Mouse (Mus musculus) thymus, adult 2 months (tissue): Measurements from ENCODE around the gene Vamp4. TPM values are rescaled to one million over a fixed set of nuclear protein-coding genes. Genes with fewer than 3 reads are reported as not detected.
A peak's percentile ranks its signal among the peaks of the same experiment; 100 is the strongest.

ENCODE experiments used
- DNase-seq: peaks from one replicate; pipeline ENCODE4 v3.0.0; 2021
- H3K27ac ChIP-seq: fragments of 200-500 bp; 2 replicates; pipeline ENCODE4 v1.5.1; 2012; ENCODE audit warnings: low read length, control low read depth; ENCODE audit not compliant: control insufficient read depth, insufficient read depth
- H3K27me3 ChIP-seq: fragments of 200-500 bp; 2 replicates; pipeline ENCODE4 v1.6.1; 2012; ENCODE audit warnings: mild to moderate bottlenecking, low read length, moderate library complexity, mixed read lengths; ENCODE audit not compliant: control insufficient read depth, insufficient read depth
- H3K36me3 ChIP-seq: fragments of 200-500 bp; 2 replicates; pipeline ENCODE4 v1.6.1; 2012; ENCODE audit warnings: mild to moderate bottlenecking, low read length, moderate library complexity; ENCODE audit not compliant: control insufficient read depth, insufficient read depth
- H3K4me1 ChIP-seq: fragments of 200-500 bp; replicated peaks from 2 replicates; pipeline ENCODE4 v1.6.1; 2012; ENCODE audit warnings: low read length; ENCODE audit not compliant: control insufficient read depth, insufficient read depth
- H3K4me3 ChIP-seq: fragments of 200-500 bp; 2 replicates; pipeline ENCODE4 v1.5.1; 2012; ENCODE audit warnings: mild to moderate bottlenecking, low read length, control low read depth, moderate library complexity; ENCODE audit not compliant: control insufficient read depth, insufficient read depth
- CTCF ChIP-seq: fragments of 200-500 bp; IDR thresholded peaks from 2 replicates; pipeline ENCODE4 v1.5.1; 2012; ENCODE audit warnings: mild to moderate bottlenecking, control low read depth, low read length, moderate library complexity, borderline replicate concordance; ENCODE audit not compliant: control insufficient read depth, poor library complexity, insufficient read depth; ENCODE audit errors: extremely low read depth
- POLR2A ChIP-seq: fragments of 200-500 bp; IDR thresholded peaks from 2 replicates; pipeline ENCODE4 v1.6.1; 2012; ENCODE audit warnings: mild to moderate bottlenecking, low read length, control low read depth, moderate library complexity; ENCODE audit not compliant: control insufficient read depth, poor library complexity, insufficient read depth; ENCODE audit errors: extremely low read depth
- WGBS: fragments of 180-500 bp; shearing (Covaris S2); methylation state at CpG from one replicate; pipeline ENCODE4 v1.1.7; 2018; 5-methylcytosine and 5-hydroxymethylcytosine counted together
- polyA plus RNA-seq: library from polyadenylated mRNA; depleted of rRNA; stranded (reverse); fragments of >200 nt; gene quantifications from 2 replicates; pipeline ENCODE4 v1.2.3, GENCODE M21; 2012

The Vamp4 gene
- polyA plus RNA-seq, 1 experiment = 21.4 TPM

DNA sequence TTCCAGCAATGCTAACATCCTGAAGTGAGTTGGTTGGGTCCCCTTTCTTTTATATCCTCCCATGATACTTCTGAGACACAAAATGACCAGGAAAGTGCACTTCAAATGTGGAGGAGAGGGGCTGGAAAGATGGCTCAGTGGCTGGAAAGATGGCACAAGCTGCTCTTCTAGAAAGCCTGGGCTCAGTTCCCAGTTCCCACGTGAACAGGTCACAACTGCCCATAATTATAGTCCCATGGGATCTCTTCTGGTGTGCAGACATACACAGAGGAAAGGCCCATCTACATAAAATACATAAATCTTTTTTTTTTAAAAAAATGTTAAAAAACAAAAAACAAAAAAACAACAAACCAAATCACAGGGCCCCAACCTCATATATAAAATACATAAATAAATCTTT, 27.1 kb upstream of the Vamp4 start:
- WGBS = 91% methylated on average over 1 of the region's 1 CpGs
- H3K36me3 ChIP-seq = no peaks in the 10 kb centered on the region; the same call in 1 of the 2 replicates
- TF ChIP-seq POLR2A (no peak), CTCF (no peak)

GRCm38 (mm10) chr1:162547607-162548006, 22.7 kb upstream of the Vamp4 start:
- Histone ChIP-seq H3K27ac (no peak overlapping the region), H3K36me3 (no peaks in the 10 kb centered on the region; the same call in 1 of the 2 replicates), H3K4me3 (peak overlapping the region; percentile 82), H3K4me1 (no peaks in the 10 kb centered on the region; the same call in 1 of the 2 replicates), H3K27me3 (no peaks in the 10 kb centered on the region)
- no peak for TF ChIP-seq CTCF
- TF ChIP-seq POLR2A = no peak
- WGBS = 2% methylated on average over 10 of the region's 10 CpGs
- DNase-seq = no peak

More for the DNA sequence above, 27.1 kb upstream of the Vamp4 start:
- no peaks in the 10 kb centered on the region for H3K27me3 ChIP-seq
- DNase-seq = no peak
- H3K27ac ChIP-seq = no peak overlapping the region
- H3K4me3 ChIP-seq = no peak overlapping the region
- H3K4me1 ChIP-seq = no peaks in the 10 kb centered on the region; the same call in 1 of the 2 replicates

DNA sequence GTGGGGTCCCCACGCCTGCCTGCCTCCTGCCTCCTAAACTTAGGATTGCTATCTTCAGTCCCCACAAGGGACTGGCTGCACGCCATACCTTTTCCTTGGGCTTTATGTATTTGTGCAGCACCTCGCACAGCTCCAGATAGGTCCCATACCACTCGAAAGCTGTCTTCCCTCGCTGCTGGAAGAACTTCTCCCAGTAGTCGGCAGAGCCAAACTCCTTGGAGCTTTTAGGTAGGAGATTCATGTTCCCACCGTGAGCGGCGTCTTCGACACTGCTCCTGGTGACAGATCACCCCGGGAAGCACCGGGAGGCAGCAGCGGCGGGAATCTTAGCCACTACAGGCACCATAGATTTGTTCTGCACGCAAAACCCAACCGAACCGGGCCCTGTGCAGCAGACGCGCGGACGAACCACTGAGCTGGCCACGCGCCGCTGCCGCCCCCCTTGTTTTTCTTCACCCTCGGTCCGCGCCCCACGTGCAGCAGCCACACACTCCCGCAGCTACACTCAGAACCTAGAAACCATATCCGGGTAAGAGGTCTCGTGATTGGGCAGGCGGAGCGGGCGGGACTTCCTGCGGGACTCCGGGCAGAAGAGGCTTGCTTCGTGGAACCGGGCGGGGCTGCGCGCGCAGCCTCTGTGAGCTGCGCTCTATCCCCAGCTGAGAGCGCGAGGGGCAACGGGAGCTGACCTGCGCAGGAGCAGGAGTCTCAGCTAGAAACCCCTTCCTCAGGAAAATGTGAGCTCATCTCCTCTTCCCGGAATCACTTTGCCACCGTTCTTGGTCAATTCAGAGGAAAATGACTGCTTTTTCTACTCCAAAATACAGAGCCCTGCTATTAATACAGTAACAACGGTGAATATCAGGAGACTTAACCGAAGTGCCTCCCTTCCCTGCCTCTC, 22.0 kb upstream of the Vamp4 start, which contains the start of gene Mettl13:
Gene Mettl13 (minus strand): TSS at position 536 of the 901 bp plus-strand sequence.
- no peak within 1 kb of the TSS for H3K27ac ChIP-seq
- no peaks in the 10 kb centered on the region for H3K36me3 ChIP-seq
- WGBS = under 1% methylated on average over 52 of the region's 52 CpGs
- DNase-seq = peak; percentile 87
- peak within 1 kb of the TSS; percentile 82 for H3K4me3 ChIP-seq
- no peaks in the 10 kb centered on the region for H3K27me3 ChIP-seq
- no peaks in the 10 kb centered on the region; the same call in 1 of the 2 replicates for H3K4me1 ChIP-seq
- TF ChIP-seq POLR2A (peak; percentile 78), CTCF (peak; percentile 68; the same call in 1 of the 2 replicates)

DNA sequence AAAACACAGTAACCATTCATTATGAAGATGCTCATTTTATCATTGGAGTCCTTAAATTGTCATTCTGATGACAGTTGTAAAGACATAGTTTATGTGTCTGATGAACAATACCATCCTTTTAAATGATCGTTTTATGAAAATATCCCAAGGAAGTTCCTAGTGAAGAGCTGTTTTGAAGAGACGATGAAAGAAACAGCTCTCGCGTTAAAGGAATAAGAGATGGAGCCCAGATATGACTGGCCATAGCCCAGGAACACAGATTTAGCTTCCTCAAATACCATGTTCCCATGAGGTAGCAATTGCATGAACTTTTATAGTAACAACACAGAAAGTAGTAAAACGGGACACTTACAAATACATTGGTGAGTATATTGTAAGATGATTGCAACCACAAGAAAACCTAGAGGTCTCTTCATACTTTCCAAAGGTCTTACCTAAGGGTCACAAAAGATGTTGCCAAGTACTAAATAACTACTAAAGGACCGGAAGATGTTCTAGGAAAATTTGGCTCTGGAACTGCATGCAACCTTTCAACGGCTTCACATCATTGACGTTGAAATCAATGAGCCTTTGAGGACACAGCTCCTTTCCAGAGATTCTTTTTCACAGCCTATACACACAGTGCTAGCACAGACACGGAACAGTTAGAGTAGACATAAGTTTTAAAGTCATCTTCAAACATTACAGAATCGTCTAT, 21.2 kb upstream of the Vamp4 start:
- TF ChIP-seq CTCF (no peak), POLR2A (no peak)
- H3K36me3 ChIP-seq = no peaks in the 10 kb centered on the region
- no peak overlapping the region for H3K27ac ChIP-seq
- 48% methylated on average over 10 of the region's 10 CpGs for WGBS
- H3K27me3 ChIP-seq = no peaks in the 10 kb centered on the region
- DNase-seq = no peak
- H3K4me3 ChIP-seq = no peak overlapping the region
- no peaks in the 10 kb centered on the region; the same call in 1 of the 2 replicates for H3K4me1 ChIP-seq

DNA sequence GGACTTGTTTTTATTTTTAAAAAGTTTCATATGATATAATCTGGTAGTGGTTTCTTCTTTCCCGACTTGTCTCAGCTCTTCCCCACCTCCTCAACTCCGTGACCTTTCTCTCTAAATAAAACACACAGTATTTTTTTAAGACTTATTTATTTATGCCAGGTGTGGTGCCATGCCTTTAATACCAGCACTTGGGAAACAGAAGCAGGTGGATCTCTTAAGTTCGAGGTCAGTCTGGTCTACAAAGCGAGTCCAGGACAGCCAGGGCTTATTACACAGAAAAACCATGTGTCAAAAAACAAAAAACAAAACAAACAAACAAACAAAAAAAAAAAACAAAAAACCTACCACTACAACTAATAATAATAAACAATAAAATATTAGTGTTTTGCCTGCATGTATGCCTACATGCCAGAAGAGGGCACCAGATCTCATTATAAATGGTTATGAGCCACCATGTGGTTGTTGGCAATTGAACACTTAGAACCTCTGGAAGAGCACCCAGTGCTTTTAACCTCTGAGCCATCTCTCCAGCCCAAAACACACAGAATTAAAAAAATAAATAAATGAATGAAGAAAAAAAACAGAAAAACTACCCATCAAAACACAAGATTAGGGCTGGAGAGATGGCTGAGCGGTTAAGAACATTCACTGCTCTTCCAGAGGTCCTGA, 20.6 kb upstream of the Vamp4 start:
- Histone ChIP-seq H3K27me3 (no peaks in the 10 kb centered on the region), H3K4me1 (no peaks in the 10 kb centered on the region; the same call in 1 of the 2 replicates), H3K36me3 (no peaks in the 10 kb centered on the region), H3K4me3 (no peak overlapping the region), H3K27ac (no peak overlapping the region)
- DNase-seq = no peak
- 74% methylated on average over 5 of the region's 5 CpGs for WGBS
- TF ChIP-seq CTCF = no peak
- no peak for TF ChIP-seq POLR2A

- 89% methylated on average over 9 of the region's 9 CpGs for WGBS
- TF ChIP-seq CTCF = no peak
- no peak for TF ChIP-seq POLR2A
- Histone ChIP-seq H3K4me1 (no peaks in the 10 kb centered on the region; the same call in 1 of the 2 replicates), H3K36me3 (no peaks in the 10 kb centered on the region), H3K27me3 (no peaks in the 10 kb centered on the region), H3K27ac (no peak overlapping the region), H3K4me3 (no peak overlapping the region)
- no peak for DNase-seq
These were observed 17.4 kb upstream of the Vamp4 start for GRCm38 (mm10) chr1:162552956-162553355.
